Mouse (Mus musculus) embryo, embryonic 9.5 days (tissue): ENCODE measurements around the gene Atf6.

ENCODE experiments used
- DNase-seq: peaks from one replicate; pipeline ENCODE4 v3.0.0-alpha.2; 2017; ENCODE audit errors: extremely low spot score

Gene Atf6

GRCm38 (mm10) chr1:170867691-170868105 is at the start of gene Atf6:
Atf6 (minus strand) TSS chr1:170867771.
- peak; percentile 95 for DNase-seq

- no peak for DNase-seq
Measured at GRCm38 (mm10) chr1:170915657-170916056, 48.1 kb upstream of the Atf6 start.

GRCm38 (mm10) chr1:170912891-170913615 is 45.5 kb upstream of the Atf6 start, which contains the start of gene Fcrlb:
Fcrlb (minus strand) TSS chr1:170912941.
- DNase-seq = no peak

- no peak for DNase-seq
Measured at GRCm38 (mm10) chr1:170911907-170912660, 44.5 kb upstream of the Atf6 start.

- DNase-seq = peak; percentile 31
Measured at GRCm38 (mm10) chr1:170908341-170908740, 40.8 kb upstream of the Atf6 start.

GRCm38 (mm10) chr1:170907456-170908191 is 40.1 kb upstream of the Atf6 start:
- DNase-seq = peak; percentile 46

- DNase-seq = no peak
Measured at GRCm38 (mm10) chr1:170907111-170907455, 39.5 kb upstream of the Atf6 start.

- DNase-seq = no peak
Measured at GRCm38 (mm10) chr1:170903485-170903884, 35.9 kb upstream of the Atf6 start.

- peak; percentile 83 for DNase-seq
Measured at GRCm38 (mm10) chr1:170901536-170902238, 34.1 kb upstream of the Atf6 start.

- peak; percentile 11 for DNase-seq
Measured at GRCm38 (mm10) chr1:170900799-170901467, 33.4 kb upstream of the Atf6 start.

- DNase-seq = no peak
Measured at GRCm38 (mm10) chr1:170898413-170899075, 31.0 kb upstream of the Atf6 start.

- DNase-seq = no peak
Measured at GRCm38 (mm10) chr1:170896651-170897281, 29.2 kb upstream of the Atf6 start.

GRCm38 (mm10) chr1:170894603-170895602 is 27.3 kb upstream of the Atf6 start:
- peak; percentile 28 for DNase-seq

GRCm38 (mm10) chr1:170892279-170892678 is 24.7 kb upstream of the Atf6 start:
- no peak for DNase-seq

- no peak for DNase-seq
Measured at GRCm38 (mm10) chr1:170891646-170892045, 24.1 kb upstream of the Atf6 start.

GRCm38 (mm10) chr1:170889310-170889709 is 21.7 kb upstream of the Atf6 start:
- no peak for DNase-seq

GRCm38 (mm10) chr1:170886044-170886458 is 18.5 kb upstream of the Atf6 start:
- DNase-seq = no peak

GRCm38 (mm10) chr1:170884978-170885561 is 17.5 kb upstream of the Atf6 start, which contains the start of the genes Gm26620 and Dusp12:
Gm26620 (plus strand) TSS chr1:170885065.
Dusp12 (minus strand) TSS chr1:170885540.
- DNase-seq = peak; percentile 89
